Mouse (Mus musculus) neural tube, embryonic 10.5 days (tissue): ENCODE results near the gene Ptp4a2.
A peak's percentile ranks its signal among the peaks of the same experiment; 100 is the strongest.
"Not testable (repeated sequence)": the region's sequence is repeated elsewhere in the genome, so short reads cannot be mapped to it uniquely, and the experiment has no call there.

ENCODE experiments used
- DNase-seq: peaks from one replicate; pipeline ENCODE4 v3.0.0-alpha.2; 2017; ENCODE audit warnings: low spot score; ENCODE audit errors: extremely low spot score

Gene Ptp4a2

GRCm38 (mm10) chr4:129810798-129811604, at the start of gene Ptp4a2:
Gene Ptp4a2 (plus strand): TSS chr4:129811219.
- peak; percentile 54 for DNase-seq

GRCm38 (mm10) chr4:129761606-129762005, 49.4 kb upstream of the Ptp4a2 start:
- no peak for DNase-seq

GRCm38 (mm10) chr4:129762496-129762895, 48.5 kb upstream of the Ptp4a2 start:
- DNase-seq, result not testable (repeated sequence)

- no peak for DNase-seq
These were observed 45.7 kb upstream of the Ptp4a2 start for GRCm38 (mm10) chr4:129765351-129765750.

- no peak for DNase-seq
These were observed 43.2 kb upstream of the Ptp4a2 start for GRCm38 (mm10) chr4:129767782-129768181.

- DNase-seq, result not testable (repeated sequence)
These were observed 42.3 kb upstream of the Ptp4a2 start for GRCm38 (mm10) chr4:129768742-129769141.

- DNase-seq, result no peak
These were observed 40.4 kb upstream of the Ptp4a2 start for GRCm38 (mm10) chr4:129770600-129770999.

- DNase-seq, result no peak
These were observed 39.7 kb upstream of the Ptp4a2 start for GRCm38 (mm10) chr4:129771314-129771671.

GRCm38 (mm10) chr4:129771672-129772521, 39.1 kb upstream of the Ptp4a2 start:
- DNase-seq, result peak; percentile 65

- DNase-seq, result no peak
These were observed 28.9 kb upstream of the Ptp4a2 start for GRCm38 (mm10) chr4:129781881-129782675.

GRCm38 (mm10) chr4:129782857-129783331, 28.1 kb upstream of the Ptp4a2 start:
- DNase-seq, result no peak

- no peak for DNase-seq
These were observed 27.5 kb upstream of the Ptp4a2 start for GRCm38 (mm10) chr4:129783506-129783905.

GRCm38 (mm10) chr4:129785178-129785577, 25.8 kb upstream of the Ptp4a2 start:
- DNase-seq, result peak; percentile 60

GRCm38 (mm10) chr4:129788693-129789092, 22.3 kb upstream of the Ptp4a2 start:
- DNase-seq, result no peak

GRCm38 (mm10) chr4:129789635-129790034, 21.4 kb upstream of the Ptp4a2 start:
- no peak for DNase-seq

GRCm38 (mm10) chr4:129790475-129790874, 20.5 kb upstream of the Ptp4a2 start:
- DNase-seq, result no peak

GRCm38 (mm10) chr4:129791399-129791798, 19.6 kb upstream of the Ptp4a2 start:
- DNase-seq, result no peak

- no peak for DNase-seq
These were observed 18.3 kb upstream of the Ptp4a2 start for GRCm38 (mm10) chr4:129792666-129793202.

- no peak for DNase-seq
These were observed 17.2 kb upstream of the Ptp4a2 start for GRCm38 (mm10) chr4:129793713-129794329.

GRCm38 (mm10) chr4:129795151-129795860, 15.7 kb upstream of the Ptp4a2 start:
- peak; percentile 61 for DNase-seq
